Comparison of ENCODE assay signal across 8 mouse cellular contexts in the genomic region with DNA sequence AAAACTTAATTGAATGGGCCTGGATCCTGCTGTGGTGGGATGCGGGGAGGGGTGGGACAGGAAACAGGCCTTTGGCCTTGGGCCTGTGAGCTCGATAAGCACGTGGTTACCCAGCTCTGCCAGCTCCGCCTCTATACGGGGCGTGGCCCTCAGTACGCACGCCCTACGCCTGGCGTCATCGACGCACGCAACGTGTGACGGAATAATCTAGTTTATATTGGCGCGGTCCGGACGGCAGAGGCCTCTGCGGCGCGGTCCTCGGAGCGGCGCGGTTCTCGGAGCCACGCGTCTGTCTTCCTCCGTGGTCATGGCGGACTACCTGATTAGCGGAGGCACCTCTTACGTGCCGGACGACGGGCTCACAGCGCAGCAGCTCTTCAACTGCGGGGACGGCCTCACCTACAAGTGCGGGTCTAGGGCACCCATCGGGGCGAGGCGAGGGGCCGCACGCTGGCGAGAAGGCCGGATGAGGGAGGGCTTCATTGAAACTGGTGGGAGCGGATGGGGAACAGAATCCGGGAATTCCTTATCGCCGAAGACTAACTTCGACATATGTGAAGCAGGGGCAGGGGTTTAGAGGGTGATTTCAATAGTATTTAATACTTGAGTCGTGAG. TPM values are rescaled to one million over a fixed set of nuclear protein-coding genes. Genes with fewer than 3 reads are reported as not detected.
DNase-seq lines count a peak whose midpoint lies in the region; ATAC-seq lines count a peak whose summit lies in the region.

A gene (plus strand): TSS at position 60 of the 615 bp plus-strand sequence.

- peak; percentile 98 for ATAC-seq in inflammation-experienced regulatory T-cells, adult 6 months
- peak; percentile 94 for ATAC-seq in megakaryocyte-erythroid progenitor cell, adult 5-6 weeks (replicated peaks; ENCODE audit: low FRiP score, low TSS enrichment, poor library complexity, severe bottlenecking)

- DNase-seq in adrenal gland, adult (ENCODE audit: inconsistent age in 2 of 2, low spot score in 1 of 2), result peak; percentile 96 to 98
- peak; percentile 99 for DNase-seq in embryo, embryonic 10.5 days (ENCODE audit: low spot score)
- peak; percentile 94 for DNase-seq in gastrocnemius, postnatal 14 days
- DNase-seq in left cerebral cortex, postnatal 10 days (ENCODE audit: extremely low spot score in 1 of 2, low spot score in 2 of 2), result peak; percentile 95 to 97
- peak; percentile 93 for DNase-seq in right cerebral cortex, postnatal 25 days
- peak; percentile 93 for DNase-seq in urinary bladder, postnatal 4 days (ENCODE audit: low spot score in 2 of 2)

- intact Hi-C loops in gastrocnemius, postnatal 14 days (cut with DNase I; ENCODE audit: low total_unique reads), result no loop called here
- intact Hi-C loops in left cerebral cortex, postnatal 10 days (cut with DNase I), result no loop called here

RNA-seq across cellular contexts. Expression of the gene that starts here (rescaled TPM):
- 10 to 100 TPM; 50.6 to 55.4 TPM for total RNA-seq in gastrocnemius, postnatal 14 days (2021)
- 100 to 1,000 TPM; 132 to 143 (median 137) TPM for polyA plus RNA-seq in inflammation-experienced regulatory T-cells, adult 6 months (2017; shearing (Covaris generic))
- 10 to 100 TPM; 64.3 to 68.3 TPM for total RNA-seq in left cerebral cortex, postnatal 10 days (2021)
- 430 and 507 TPM in 2 replicates for total RNA-seq in megakaryocyte-erythroid progenitor cell, adult 5-6 weeks (2014; fragmentation: Nextera tagmentation)
- total RNA-seq in megakaryocyte-erythroid progenitor cell, adult 5-6 weeks (2017), result 413 and 539 TPM in 2 replicates

Comparison
In these comparisons a context has a peak if more than half of its experiments do, and no peak if none do; other contexts are left out.
1. Peak in every context shown above with its lines: DNase-seq and ATAC-seq.
2. RNA of the gene that starts here (total RNA-seq): 413 to 539 TPM in megakaryocyte-erythroid progenitor cell, adult 5-6 weeks; 64.3 to 68.3 TPM in left cerebral cortex, postnatal 10 days and 50.6 to 55.4 TPM in gastrocnemius, postnatal 14 days; every median in the first group is over 4 times any median in the second.